Mouse (Mus musculus) thymus, postnatal 14 days (tissue): ENCODE measurements around the gene Akt3.

Experiments
- DNase-seq: peaks from one replicate; pipeline ENCODE4 v3.0.0; 2021

The Akt3 gene

DNA sequence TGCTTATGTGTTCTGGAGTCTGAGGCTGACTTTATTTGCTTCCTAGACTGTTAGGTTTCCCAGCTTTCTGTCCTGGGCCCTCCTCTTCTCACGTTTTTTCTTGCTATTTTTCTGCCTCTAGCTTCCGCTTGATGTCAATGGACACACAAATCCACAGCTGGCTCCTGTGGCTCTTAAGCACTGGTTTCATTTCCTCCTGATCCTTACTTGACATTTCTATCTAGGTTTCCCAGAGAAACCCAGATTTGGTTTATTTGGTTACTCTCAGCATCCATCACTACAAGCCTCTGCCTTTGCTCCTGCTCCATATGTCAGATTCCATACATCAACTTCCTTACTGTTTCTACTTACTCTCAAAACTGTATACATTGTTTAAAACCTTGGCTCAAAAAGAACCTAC, 211.0 kb downstream of the Akt3 start:
- no peak for DNase-seq

DNA sequence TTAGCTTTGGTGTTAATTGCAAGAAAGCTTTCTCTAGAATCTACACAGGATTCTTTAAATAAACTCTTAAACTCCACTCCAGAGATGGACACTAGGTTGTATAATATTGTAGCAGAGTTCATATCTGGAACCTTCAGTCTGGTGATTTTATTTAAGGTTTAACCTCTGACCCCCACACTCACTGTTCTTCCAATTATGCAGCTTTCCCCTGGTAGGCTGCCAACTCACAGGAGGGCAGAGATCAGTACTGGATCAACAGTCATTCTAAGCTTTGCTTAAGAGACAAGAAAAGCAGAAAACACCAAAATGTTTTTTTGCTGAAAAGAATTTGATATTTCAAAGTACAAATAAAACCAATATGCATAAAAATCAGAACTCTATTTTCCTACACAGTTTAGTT, 212.1 kb downstream of the Akt3 start:
- no peak for DNase-seq

DNA sequence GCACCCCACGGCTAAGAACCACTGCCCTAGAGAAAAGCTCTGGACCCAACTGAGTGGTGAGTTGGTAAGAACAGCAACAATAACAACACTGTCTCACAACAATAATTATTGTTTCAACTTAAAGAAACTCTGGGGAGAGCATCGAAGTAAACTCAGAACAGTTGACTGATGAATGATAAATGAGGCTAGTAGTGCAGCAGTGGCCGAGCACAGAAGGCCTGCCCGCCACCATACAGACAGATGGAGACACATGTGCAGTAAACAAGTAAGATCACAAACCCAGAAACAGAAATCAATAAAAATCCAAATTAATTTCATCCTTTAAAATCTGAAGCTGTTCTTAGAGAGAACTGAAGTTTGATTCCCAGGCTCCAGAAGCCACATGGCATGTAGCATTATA, 217.9 kb downstream of the Akt3 start:
- DNase-seq, result no peak

DNA sequence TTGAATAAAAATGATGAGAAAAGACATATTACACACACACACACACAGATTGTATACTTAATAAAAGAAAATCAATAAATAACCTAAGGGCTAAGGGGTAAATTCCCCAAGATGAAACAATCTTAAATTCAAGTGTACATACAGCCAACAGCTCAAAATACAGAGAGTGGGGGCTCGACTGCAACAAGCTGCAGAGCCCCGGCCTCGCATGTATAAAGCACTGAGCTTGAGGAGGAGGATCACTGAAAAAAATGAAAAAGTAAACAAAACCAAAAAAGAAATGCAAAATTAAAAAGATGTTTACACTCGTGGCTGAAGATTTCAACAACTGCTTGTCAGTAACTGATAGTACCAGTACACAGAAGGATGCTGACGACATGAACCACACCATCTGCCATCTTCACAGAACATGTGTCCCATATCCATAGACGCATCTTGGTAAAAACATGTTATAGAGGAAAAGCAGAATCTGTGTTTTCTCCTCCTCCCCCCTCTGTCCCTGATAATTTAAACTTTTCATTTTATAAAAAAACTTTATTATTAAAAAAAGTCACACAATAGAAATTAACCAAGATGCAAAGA, 218.8 kb downstream of the Akt3 start:
- no peak for DNase-seq

DNA sequence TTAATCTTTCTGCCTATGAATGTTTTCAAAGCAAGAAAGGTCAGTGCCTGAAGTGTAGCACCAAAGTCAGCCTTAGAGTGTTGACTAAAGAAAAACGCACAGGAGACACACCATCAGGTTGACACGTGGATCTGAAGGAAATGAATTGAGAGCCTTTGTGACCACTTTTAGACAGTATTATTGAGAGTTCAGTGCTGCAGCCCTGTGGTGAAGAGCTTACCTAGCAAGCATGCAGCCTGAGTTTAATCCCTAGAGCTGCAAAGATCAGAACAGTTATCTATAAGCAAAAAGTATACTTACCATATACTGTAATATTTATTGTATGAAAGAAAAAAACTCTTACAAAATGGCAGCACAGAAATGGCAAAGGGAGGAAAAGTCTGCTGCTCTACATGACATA, 219.6 kb downstream of the Akt3 start:
- DNase-seq, result no peak

DNA sequence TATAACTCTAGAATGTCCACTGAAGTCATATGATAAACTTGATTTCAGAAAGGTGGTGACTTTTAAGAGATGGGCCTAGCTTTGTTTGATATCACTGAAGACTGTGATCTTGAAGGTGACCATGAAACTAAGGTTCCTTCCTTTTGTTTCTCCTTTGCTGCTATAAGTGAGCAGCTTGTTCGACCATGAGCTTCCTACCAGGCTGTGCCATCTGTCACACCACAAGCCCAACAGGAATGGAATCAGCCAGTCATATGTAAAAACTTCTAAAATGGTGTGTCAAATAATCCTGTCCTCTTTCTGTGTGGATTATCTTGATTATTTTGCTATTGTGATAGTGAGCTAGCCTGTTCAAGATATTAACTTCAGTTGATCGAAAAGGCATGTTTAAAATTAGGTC, 222.5 kb downstream of the Akt3 start:
- no peak for DNase-seq

DNA sequence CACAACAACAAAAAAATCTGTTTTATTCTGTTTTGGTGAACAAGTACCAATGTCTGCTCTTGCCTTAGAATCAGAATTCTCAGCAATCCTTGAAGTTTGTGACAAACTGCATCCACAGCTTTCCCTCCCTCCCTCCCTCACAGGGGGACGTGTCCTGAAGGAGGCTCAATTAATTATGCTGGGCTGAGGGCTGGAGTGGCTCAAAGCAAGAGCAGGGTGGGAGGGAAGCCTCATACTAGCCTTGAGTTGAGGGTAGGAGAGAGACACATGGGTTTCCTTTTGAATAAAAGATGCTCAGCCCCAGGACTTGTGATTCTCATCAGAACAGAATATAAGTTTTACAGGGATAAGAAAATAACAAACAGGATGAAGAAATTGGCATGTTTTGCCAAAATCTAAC, 225.8 kb downstream of the Akt3 start:
- DNase-seq, result no peak

DNA sequence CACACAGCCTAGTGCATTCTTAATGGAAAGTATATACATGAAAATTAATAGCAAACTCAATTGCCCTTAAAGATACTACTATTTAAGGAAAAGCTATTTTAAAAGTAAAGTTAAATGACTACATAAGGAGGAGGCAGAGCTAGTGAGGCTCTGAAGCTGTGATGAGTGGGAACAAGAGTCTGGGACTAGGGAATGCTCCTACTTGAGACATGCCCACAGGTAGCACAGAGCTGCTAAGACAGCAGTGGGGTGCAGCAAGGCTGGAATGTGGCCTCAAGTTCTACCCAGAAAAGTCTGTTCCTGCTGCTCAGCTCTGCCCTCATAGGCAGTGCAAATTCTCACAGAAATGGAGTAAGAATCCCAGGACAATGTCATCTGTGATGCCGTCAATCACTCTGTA, 226.8 kb downstream of the Akt3 start:
- DNase-seq, result no peak

DNA sequence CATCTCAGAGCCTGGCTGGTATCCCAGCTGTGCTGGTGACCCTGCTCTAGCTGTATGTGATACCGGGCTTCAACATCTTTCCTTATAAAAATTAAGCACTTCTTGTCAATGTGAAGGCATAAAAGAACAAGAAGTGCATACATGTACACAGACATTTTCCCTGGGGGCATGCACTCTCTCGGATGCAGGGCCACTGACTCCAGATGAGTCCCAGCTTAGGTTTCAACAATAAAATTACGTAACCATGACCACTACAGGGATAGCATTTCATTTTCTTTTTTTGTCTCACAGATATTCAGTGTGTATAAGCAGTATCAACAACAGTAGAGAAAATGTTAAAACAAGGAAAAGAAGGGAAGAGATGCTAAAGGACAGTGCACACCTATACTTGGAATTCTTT, 227.3 kb downstream of the Akt3 start:
- DNase-seq, result no peak

DNA sequence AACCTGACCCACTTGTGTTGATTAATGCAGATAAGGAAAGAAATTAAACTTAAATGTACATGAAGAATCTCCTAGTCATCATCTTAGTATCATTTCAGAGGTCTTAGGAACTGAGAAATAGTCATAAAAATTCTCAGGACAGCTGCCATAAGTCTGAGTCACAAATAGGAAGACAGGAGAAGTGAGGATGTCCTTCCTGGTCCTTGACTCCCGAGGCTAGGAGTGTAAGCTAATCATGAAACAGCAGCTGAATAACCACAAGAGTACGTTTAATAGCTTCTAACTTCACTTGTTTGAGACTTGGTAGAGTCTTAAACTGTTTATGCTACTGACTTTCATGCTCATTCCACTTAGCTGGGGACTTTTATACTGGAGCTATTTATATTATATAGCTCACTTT, 229.0 kb downstream of the Akt3 start:
- DNase-seq, result no peak

DNA sequence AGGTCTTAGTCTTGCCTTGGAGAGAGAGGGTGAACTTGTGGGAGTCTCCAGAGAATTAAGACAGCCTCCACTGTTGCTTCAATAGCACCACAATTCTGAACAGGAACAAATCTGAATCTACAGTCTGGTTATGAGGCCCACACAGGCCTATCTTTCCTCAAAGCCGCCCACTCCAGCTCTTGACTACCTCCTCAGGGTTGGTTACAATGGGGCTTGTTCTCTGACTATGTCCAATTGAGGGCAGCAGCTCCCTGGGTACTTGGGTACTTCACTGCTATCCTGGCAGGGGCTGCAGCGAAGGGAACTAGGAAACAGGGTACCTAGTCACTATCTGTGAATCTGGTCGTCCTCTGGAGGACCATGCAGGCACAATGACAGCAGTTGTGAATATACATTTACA, 230.3 kb downstream of the Akt3 start:
- no peak for DNase-seq

DNA sequence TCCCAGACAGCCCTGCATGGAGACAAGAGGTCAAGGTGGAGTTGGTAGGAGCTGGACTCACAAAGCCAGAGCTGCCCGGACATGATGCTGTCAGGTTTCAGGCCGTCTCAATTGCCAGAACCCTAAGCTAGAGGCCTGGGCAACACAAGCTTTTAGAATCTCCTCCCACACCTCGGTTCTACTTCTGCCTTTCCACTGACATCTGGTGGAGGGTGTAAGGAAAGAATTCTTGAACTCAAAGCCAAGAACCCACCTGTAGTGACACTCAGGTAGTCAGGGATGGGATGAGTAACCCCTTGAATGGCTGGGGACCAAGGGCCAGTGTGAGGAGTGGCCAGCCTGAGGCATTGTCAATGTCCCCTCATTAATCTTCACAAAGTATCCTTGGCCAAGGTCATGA, 235.3 kb downstream of the Akt3 start:
- peak; percentile 28 for DNase-seq

DNA sequence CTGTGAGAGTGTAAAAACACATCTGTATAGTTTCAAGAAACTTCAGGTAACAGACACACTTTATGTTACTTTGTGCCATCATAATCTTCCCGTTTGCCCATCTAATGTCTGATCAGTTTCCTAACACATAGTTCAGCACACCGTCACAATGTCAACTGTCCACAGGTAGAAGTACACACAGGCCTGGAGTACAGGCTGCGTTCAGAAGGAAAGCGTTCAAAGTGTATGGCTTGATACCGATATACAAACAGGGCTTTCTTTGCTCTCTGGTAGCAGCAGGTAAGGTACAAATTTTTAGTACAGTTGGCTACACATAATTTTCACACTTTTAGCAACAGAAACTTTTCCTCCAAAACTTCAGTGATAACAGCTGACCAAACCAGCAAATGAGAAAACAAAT, 238.3 kb downstream of the Akt3 start:
- no peak for DNase-seq

DNA sequence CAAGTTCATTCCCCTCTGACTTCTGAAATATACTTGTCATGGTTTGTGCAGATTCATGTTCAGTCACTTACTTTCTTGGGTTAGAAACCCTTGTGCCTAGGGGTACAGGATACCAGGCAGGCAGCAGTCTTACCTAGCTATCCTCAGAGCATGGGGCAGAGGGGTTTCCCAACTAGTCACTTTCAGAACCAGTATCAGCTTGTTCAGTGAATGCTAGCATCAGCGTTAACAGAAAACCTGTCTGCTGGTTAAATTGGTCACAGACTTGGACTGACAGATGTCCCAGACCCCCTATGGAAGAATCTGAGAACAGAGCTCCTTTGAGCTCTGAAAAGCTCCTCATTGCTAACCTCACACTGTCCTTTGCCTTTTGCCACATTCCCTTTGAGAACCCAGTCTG, 239.3 kb downstream of the Akt3 start:
- DNase-seq, result no peak

DNA sequence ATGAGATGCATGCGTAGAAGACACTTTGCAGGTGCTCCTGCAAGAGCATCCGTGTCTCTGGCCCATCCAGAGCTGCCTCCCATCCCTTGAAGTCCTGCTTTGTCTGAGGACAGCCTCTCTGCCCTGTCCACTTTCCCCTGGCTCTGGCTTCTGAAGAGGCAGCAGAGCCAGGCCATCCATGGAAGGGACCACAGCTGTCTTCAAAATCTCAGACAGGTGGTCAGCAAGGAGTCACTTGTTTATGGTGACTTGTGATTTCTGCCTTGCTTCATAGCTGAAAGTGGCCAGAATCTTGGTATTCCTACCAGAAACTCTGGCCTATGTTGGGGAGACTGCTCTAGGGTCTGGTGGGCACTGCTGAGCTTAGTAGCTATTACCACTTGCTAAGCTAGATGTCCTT, 241.3 kb downstream of the Akt3 start:
- no peak for DNase-seq

DNA sequence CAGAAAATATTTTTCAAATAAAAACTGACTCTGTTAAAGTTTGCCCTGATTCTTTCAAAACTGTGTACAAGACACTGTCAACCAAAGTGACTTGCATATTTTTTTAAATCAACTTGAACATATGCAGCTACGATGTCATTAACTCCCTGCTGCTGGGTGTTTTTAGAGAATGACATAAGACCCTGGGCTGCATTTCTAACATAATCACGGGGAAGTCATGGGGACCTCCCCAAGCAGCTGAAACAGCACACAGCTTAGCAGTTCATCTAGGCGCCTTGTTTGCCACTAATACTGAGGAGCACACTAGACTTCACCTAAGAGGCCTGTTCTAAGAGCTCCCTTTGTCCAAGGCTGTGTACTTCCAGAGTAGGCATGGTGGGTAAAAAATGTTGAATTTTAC, 242.1 kb downstream of the Akt3 start:
- no peak for DNase-seq

DNA sequence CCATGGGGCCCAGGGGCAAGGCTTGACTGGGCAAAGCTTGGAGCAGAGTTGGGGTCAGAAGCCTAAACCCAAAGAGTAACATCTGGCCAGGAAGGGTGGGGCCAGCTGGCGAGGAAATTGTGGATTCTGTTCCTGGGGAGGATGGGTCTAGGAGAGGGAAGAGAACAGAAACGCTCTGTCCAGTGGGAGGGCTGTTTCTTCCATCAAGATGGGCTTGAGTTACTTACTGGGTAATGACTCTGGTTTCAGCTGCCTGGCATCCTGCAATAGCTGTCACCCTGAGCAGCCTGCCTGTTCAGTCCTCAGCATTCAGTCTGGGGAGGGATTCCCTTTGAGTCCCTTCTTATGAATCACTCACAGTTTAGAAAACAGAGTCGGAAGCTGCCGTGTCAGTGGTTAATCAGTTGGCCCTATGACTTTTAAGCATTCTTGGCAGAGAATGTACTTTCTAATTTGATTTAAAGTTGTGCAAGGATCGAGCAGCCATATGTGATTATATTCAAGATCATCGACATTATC, 243.0 kb downstream of the Akt3 start:
- DNase-seq, result no peak

DNA sequence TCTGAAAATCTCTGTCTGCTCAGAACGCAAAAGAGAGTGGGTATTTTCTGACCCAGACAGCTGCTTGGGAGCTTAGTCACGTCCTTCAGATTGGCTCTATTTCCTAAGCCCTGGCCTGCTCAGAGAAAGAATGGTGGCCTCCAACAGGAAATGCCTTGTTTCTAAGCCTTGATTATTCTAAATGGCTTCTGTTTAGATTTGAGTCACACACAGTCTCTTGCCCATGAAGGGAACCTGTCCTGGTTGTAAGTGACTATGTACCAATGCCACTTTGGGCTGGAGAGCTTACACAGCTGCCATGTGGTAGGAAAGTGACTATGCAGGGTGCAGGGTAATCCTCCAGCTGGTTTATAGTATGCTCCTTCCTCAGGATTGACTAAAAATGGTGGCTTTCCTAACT, 243.7 kb downstream of the Akt3 start:
- no peak for DNase-seq

DNA sequence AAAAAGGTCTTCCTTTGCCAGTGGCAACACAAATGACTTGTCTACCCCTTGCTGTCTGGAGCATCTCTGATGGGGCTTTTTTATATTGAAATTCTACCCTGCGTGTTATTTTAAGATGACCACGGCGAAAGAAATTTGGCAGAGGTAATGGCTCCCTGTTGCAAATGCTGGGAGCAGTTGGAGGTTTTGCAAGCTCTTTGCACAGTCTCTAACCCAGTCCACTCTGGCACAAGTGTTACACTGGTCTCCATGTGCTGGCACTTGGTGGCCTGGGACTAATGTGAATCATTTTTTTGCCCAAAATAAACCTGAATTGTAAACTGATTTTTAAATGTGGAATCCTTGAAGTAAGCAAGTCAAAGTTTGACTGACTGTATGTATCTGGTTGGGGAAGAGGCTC, 244.2 kb downstream of the Akt3 start:
- no peak for DNase-seq

DNA sequence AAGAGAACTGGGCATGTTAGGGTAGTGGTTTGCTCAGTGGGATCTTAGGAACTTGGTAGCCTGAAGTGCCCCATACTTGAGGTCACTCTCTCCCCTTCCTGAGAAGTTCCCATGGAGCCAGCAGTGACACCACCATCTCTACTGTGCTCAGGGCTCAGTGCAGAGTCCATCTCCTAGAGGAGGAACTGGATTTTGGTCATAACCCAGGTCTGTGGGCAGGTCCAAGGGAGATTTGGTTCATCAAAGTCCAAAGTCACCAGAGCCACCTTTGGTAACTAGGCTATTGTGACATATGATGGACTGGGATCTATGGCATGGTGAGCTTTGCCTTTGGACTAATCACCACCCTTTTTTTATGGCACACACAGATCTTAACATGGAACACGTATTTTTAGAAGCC, 244.7 kb downstream of the Akt3 start:
- no peak for DNase-seq

DNA sequence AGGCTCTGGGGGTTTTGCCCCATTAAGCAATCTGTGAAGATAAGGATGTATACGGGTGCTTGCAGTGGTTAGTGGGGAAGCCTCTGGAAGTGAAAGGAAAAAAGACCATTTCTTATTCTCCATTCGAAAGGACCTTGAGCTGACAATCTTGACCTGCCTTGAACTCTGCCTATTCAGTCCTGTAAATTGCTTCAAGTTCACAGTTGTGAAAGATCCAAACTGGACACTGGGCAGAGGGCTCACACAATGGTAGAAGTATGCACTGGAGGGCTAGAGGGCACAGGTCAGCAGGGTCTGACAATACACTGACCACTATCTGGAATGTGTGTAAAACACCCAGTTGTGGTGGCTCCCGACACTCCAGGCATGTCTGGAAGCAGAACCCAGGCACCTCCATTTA, 245.2 kb downstream of the Akt3 start:
- DNase-seq, result no peak

DNA sequence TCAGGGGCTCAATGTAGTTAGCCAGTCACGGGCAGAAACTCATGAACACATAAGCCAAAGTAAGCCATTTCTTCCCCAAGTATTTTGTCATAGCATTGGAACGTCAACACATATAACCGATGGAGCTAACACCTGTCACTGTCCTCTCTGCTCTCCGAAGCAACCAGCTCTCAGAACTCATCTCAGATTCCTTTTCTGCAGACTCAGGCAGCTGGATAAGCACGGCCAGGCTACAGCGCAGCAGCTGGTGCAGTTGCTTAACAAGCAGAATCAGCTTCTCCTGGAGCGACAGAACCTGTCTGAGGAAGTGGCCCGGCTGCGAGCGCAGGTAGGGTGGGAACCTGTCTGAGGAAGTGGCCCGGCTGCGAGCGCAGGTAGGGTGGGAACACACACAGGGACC, 246.3 kb downstream of the Akt3 start:
- no peak for DNase-seq

DNA sequence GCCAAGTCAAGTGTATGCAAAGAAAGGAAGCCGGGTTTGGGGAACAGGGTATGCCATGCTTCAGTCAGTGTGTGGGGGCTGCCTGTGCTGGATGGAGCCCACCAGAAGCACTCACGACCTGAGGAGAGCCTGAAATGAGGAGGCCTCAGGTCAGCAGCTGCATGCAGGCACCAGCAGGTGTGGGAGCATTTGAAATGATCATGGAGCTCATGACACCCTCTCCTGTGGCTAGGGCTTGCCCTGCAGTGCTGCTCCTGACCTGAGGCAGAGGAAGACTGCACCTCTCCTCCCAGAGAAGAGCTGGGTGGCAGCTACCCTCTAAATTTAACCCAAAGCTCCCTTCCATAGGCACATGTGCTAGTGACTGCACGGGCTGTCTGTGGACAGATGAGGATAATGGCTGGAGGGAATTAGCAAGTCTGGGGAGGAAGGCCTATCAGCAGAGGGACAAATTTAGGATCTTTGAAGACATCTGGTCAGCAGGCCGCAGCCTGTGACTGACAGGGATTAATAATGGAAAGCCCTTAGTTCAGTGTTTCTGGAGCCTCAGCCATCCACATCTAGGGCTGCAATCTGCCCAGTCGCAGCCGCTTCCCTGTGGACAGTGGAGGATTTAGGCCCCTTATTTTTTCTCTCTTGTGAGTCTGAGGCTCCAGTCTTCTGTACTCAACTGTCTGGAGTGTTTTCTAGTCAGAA, 247.2 kb downstream of the Akt3 start:
- DNase-seq, result no peak

DNA sequence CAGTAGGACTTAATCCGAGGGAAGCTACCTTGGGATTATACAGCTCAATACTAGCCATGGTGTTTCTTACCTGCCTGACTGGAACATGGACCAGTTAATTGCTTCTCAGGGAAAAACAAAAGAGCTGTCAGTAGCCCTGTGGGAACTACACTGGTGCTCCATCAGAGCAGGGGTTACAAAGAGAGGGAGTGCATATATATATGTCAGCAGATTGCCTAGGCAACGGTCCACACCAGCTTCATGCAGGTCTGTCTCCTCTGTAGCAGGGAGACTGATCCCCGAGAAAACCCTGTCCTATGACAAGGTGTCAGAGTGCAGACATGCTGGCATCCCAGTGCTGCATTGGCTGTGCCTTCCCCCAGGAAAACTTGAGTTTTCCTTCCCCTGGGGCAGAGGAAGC, 248.0 kb downstream of the Akt3 start:
- no peak for DNase-seq

DNA sequence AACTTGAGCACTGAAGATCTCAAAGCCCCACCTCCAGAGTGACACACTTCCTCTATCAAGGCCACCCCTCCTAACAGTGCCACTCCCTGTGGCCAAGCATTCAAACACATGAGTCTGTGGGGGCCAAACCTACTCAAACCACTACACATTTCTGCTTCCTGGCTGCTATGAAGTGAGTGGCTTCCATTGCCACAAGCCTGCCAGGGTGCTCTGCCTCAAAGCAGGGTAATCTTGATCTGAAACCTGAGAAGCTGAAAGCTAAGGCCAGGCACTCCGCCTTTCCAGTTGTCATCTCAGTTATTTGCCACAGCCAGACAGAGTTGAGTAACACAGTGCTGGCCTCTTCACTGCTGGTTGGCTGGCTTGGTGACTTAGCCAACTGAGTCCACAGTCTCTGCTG, 249.2 kb downstream of the Akt3 start:
- DNase-seq, result no peak
